Mouse (Mus musculus) brown adipose tissue, adult 24 weeks (tissue): ENCODE results near the gene Crim1. TPM values are rescaled to one million over a fixed set of nuclear protein-coding genes. Genes with fewer than 3 reads are reported as not detected.

Source experiments
- H3K27ac ChIP-seq: fragments of 200-500 bp; replicated peaks from 2 replicates; pipeline ENCODE4 v1.5.1; 2012; ENCODE audit warnings: low read depth, mild to moderate bottlenecking, low read length
- H3K4me1 ChIP-seq: fragments of 200-500 bp; 2 replicates; pipeline ENCODE4 v1.6.1; 2012; ENCODE audit warnings: low read length, mixed read lengths; ENCODE audit not compliant: control insufficient read depth, insufficient read depth, insufficient read length
- H3K4me3 ChIP-seq: fragments of 200-500 bp; 2 replicates; pipeline ENCODE4 v1.5.1; 2012; ENCODE audit warnings: low read depth, mild to moderate bottlenecking, low read length, moderate library complexity; ENCODE audit not compliant: insufficient read depth
- polyA plus RNA-seq: library from polyadenylated mRNA; stranded (reverse); fragments of >200 nt; gene quantifications from 2 replicates; pipeline ENCODE4 v1.2.4, GENCODE M21; 2012; ENCODE audit not compliant: missing spikeins, insufficient read depth, insufficient read length

The Crim1 gene
- polyA plus RNA-seq, 1 experiment: 6.8 TPM

DNA sequence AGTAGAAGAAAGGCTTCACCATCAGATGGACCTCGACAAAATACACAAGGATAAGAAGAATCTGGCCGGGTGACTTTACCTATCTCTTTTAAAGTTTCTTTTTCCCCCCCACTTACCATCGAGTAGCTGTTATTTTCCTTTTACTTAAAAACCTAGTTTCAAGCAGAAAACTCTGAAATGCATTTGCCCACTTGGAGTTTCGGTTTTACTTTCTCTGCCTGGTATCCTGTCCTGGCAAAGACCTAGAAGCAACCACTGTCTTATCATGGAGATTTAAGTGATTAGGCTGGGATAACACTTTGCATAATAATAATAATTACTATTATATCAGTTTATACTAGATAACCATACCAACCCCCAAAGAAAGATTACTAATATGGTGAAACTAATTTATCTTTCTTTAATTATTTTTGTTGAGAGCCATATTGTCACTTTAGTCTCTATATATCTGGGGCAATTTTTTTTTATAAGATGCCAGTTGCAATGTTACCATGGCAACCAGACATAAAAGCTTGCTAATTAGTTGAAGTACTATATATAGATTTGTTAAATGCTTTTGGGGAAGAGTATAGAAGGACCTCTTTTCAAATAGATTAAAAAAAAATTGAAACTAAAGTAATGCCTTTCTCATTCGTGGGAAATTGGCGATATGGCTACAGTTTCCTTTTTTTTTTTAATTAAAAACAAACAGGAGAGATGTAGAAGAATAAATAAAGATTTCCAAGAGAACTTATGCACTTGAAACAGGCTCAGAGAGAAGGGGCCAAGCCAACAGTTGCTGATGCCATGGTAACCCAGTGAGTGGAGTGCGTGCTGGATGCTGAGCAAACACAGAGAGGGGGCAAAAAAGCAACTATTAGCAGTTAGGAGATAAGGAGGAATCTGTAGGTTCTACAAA is 74.8 kb downstream of the Crim1 start:
- Histone ChIP-seq H3K4me3 (no peak overlapping the region), H3K27ac (no peak overlapping the region), H3K4me1 (peaks cover 25% of the 10 kb centered on the region)

DNA sequence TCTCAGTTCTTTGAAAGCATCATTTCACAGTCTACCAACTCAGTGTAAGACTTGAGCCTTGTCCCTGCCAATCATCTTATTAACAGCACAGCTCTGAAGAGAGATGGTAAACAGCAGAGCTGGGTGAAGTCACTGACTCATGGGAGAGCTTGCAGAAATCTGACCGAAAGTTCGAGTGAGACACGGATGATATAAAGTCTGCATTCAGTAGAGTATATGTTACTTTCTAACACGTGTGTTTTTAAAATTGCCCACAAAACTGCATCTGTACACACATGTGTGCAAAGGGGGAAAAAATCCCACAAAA is 75.4 kb downstream of the Crim1 start:
- no peak overlapping the region for H3K4me3 ChIP-seq
- no peak overlapping the region for H3K27ac ChIP-seq
- peaks cover 25% of the 10 kb centered on the region for H3K4me1 ChIP-seq

DNA sequence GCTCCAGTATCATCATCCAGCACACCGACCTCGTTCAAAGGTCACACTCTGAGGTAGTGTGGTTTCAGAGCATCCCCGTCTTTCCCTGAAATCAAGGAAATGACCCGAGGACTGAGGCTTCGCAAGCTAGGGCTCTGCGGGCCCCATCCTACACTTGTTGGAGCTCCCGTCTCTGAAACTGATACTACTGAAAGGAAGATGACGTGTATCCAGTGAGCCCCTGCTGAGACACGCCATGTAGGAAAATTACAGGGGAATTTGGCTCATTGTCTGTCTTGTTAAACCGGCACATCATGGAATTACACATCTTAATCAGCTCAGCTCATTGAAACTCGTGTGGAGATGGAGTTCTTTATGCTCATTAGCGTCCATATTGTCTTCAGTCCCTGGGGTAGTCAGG is 79.1 kb downstream of the Crim1 start:
- Histone ChIP-seq H3K4me1 (peaks cover 4% of the 10 kb centered on the region; the same call in 1 of the 2 replicates), H3K27ac (no peak overlapping the region), H3K4me3 (no peak overlapping the region)

DNA sequence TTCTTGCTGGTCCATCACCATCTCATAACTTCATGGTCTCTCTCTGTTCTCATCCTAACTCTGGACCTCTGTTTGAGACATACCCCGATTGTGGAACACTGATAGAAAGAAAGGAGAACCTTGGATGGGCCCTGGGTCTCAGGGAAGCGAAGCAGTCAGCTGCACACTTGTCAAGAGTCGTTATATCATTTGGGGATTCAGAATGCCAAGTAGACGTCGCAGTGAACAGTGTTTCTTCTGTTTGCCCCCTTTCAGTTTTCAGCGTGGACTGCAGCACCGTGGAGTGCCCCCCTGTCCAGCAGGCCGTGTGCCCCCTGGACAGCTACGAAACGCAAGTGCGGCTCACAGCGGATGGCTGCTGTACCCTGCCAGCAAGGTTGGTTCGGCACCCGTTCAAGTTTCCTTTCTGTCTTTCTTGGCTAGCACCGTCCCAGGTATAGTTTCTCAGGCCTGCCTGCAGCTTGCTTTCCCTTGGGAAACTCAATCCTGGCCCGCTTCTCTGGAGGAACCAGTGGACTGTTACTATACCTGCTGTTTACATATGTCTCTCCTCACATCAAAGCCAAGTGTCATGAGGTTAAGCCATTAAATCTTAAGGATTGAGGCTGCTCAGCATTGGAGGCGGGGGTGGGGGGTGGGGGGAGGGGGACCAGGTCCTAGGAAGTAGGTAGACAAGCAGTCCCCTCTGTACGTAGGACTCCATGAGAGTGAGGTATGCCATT is 81.1 kb downstream of the Crim1 start:
- H3K4me1 ChIP-seq: 0 out of 2 replicates have a peak, but pooled peaks cover 2% of the 10 kb centered on the region
- H3K4me3 ChIP-seq: no peak overlapping the region

DNA sequence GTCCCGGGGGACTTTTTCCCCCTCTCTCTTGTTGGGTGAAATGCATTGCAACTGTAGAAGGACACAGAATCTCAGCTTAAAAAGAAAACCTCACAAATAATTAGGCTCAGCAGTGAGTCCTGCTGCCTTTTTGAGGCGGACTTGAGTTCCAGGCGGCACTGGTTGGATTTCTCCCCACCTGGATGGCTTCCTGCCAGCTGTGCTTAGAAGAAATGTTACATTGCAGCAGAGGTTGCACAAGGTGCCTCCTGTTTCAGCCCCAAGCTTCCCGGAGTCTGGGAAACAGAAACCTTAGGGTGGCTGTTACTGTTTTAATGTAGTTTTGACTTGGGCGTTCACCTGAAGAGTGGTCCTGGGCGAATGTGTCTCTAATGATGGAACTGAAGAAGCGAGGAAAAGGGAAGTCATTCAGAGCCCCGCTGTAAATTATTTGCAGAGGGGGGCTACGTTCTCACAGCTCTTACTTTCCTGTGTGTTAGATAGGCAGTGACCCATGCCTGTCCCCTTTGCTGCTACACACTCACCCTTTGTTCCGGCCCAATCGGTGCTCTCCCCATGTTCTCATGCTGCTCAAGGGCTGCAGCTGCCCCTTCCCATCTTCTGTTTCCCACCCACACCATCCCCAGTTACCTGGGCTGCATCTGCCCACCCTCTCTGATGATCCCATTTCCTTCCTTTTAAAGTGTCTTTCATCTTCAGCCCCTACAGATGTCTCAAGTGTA is 83.4 kb downstream of the Crim1 start:
- no peak overlapping the region for H3K27ac ChIP-seq
- peaks cover 6% of the 10 kb centered on the region for H3K4me1 ChIP-seq
- H3K4me3 ChIP-seq: no peak overlapping the region

More for the DNA sequence above, 81.1 kb downstream of the Crim1 start:
- H3K27ac ChIP-seq: no peak overlapping the region

DNA sequence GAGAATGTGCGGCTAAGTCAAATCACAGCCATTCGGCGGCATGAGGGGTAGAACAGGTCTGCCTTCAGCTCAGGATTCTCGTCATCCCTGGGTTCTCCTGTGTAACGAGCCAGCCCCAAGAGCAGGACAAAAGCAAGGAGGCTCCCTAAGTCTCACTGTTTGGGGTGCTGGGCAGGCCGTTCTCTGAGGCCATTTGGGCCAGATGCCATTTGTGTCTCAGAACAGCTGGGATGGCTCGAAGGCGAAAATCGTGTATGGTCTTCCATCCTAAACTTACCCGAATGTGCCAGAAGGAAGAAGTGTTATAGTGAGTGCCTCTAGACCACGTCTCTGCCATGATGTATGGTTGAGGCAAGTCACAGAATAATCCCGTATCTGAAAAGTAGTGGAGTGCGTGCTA is 86.0 kb downstream of the Crim1 start:
- Histone ChIP-seq H3K27ac (no peak overlapping the region), H3K4me3 (no peak overlapping the region), H3K4me1 (peaks cover 8% of the 10 kb centered on the region)

DNA sequence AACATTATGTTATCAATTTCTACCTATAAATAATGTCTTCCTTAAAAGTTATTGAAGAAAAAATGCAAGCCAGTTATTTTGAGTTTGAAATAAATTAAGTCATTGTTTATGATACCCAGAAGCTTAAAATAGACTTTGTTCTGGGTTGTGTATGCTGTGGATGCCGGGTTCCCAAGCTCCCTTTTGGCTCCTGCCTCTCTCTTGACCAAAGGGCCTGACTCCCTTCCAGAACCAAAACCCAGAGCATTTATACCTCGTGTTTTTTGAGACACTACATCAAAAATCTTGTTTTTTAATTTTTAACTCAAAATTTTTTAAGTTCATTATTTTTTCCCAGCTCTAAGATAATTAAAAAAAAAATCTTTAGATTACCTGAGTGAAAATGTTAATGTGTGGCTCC is 87.3 kb downstream of the Crim1 start:
- Histone ChIP-seq H3K4me1 (peaks cover 11% of the 10 kb centered on the region), H3K4me3 (no peak overlapping the region), H3K27ac (no peak overlapping the region)

DNA sequence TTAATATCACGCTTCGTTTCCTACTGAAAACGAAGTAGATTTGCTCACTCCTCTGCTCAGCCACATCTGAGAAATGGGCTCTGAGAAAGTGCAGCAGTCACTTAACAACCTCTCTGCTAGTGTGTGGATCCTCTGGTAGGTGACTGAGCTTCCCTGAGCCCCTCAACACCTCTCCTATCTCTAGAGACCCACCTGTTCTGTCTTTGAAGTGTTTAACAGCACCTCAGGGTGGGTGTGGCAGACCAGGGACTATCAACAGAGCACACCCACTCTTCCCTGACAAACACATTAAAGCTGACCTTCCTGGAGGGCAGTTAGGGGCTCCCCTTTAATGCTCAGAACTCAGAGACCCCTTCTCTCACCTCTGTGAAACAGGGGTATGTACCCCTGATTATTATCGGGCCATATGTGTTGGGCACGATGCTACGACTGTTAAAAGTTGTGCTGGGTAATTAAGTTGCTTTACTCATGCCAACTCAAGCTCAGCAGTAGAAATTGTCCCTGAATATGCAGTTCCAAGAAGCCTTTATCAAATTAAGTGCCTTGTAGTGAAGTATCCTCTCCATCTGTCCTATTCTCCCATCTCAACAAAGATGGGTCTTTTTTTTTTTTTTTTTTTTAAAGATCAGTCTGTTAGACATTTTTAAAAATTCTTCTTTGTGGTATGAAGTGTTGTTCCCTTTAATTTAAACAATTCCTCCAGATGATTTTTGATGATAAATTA is 90.3 kb downstream of the Crim1 start:
- H3K4me1 ChIP-seq: peaks cover 11% of the 10 kb centered on the region
- no peak overlapping the region for H3K27ac ChIP-seq
- no peak overlapping the region for H3K4me3 ChIP-seq

DNA sequence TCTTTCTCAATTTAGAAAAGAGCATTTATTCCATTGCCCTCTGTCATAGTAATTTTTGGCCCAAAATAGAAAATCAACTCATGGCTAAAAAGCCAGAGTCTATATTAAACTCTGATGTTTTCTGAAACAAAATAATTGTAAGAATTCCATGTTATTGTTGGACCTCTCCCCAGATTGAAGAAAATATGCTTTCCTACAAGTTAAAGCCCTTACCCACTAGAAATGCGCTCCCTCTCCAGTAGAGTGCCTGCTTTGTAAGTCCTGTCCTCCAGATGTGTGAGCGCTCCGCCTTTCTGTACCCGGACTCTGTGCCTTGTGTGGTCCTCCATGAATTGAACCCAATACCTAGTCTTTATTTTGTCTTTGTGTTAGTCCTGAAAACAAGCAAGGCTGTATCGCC is 91.0 kb downstream of the Crim1 start:
- Histone ChIP-seq H3K4me3 (no peak overlapping the region), H3K27ac (no peak overlapping the region; the same call in 1 of the 2 replicates), H3K4me1 (peaks cover 11% of the 10 kb centered on the region)

DNA sequence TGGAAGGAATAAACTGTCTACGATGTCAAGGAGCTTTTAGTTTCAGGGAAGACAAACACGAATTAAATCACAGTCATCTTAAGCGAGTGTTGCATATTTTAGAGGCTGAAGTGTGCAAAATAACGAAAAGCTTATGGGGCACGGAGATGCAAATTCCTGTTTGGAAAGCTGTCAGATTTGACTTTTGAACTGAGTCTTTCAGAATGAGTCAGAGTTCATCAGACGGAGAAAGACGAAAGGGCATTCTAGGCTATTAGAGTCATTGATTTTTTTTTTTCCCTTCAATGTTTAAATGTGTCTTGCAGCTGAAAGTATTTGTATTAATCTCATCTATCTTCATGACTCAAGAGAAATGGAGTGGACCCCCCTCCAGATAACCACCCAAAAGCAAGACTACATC is 92.3 kb downstream of the Crim1 start:
- no peak overlapping the region for H3K27ac ChIP-seq
- H3K4me3 ChIP-seq: no peak overlapping the region
- H3K4me1 ChIP-seq: peaks cover 11% of the 10 kb centered on the region

DNA sequence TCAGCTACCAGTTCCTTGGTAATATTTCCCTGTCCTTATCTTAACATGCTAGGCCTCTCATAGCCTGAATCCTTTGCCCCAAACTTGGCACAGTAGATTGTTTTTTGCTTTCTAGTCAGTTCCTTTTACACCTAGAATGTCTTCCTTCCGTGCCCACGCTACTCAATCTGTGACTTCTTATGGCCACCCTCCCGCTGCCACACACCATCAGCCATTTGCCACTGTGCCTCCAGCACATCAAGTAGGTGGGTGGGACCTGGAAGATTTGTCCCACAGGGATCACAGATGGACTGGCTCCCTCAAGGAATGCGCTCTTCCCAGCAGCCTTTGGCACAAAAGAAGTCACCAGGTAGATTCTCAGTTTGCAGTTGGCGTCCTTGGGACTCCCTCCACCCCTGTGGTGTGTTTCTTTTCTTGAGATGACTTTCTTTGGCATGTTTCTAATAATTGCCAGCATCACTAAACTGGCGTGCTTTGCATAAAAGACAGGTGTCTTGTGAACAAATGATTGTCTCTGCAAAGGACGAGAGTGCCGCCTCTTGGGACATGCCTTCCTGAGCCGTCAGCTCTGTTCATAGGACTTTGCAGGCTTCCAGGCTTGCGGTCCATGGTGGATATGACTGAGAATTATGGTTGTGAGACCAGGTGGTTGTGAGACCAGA is 92.9 kb downstream of the Crim1 start:
- Histone ChIP-seq H3K4me3 (no peak overlapping the region), H3K27ac (no peak overlapping the region), H3K4me1 (peaks cover 8% of the 10 kb centered on the region)

DNA sequence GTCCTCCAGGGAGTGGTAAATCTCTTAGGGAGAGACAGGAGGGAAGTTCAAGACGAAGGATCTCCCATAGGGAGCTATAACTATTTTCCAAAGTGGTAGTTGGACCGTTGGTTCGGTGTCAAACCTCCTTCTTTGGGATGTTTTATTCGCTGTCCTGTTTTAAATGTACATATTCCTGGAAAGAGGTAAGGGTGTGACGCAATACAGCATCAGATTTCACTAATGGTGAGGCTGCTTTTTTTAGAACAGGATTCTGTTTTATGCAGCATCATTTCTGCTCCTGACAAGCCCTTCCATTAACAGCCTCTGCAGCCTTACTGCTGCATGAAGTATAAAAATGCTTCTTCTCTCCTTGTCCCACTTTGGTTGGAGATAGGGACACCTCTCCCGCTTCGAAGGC is 95.9 kb downstream of the Crim1 start:
- no peak overlapping the region for H3K4me3 ChIP-seq
- H3K4me1 ChIP-seq: peaks cover 8% of the 10 kb centered on the region
- no peak overlapping the region for H3K27ac ChIP-seq

DNA sequence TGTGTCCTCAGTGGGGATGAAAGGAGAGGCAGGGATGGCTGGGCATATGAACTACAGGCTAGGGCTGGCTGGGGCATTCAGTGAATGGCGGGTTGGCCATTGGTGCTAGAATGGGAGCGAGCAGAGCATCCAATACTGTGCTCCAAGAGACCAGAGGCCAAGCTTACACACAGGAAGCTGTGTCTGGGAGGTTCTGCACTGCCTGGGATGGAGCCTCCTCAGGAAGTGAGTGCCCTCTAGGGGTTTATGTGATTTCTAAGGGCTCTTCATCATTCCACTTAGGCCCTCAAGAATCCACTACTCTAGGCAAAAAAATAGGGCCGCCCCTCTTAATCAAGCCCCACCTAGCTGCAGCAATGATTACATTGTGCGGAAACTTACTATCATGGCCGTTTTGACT is 98.1 kb downstream of the Crim1 start:
- Histone ChIP-seq H3K27ac (no peak overlapping the region), H3K4me3 (no peak overlapping the region), H3K4me1 (peaks cover 6% of the 10 kb centered on the region; the same call in 1 of the 2 replicates)

DNA sequence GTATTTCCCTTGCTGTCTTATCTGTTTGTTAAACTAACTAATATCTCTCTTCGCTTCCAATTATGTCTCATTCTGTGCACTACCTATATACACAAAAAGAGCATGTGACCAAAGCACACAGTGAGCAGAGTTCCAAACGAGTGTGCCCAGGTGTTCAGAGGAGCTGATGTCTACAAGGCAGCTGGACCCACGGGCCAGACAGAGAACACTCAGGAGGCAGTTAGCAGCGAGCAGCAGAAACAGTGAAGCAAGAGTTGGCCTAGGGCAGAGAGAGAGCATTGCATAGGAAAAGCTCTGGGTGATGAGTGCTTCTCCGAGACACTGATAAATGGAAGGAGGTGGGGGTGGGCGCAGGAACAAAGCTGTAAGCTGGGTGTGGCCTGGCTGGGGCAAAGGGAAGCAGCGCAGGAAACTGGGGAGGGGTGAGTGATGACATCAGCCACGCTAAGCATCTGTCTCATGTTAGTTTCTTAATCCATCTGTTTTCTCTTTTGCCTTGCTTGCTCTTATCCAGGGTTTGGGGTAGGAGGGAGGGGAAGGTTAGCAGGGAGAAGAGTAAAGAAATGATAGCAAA is 99.0 kb downstream of the Crim1 start:
- Histone ChIP-seq H3K27ac (no peak overlapping the region), H3K4me1 (peaks cover 6% of the 10 kb centered on the region; the same call in 1 of the 2 replicates)

More for the DNA sequence above, 99.0 kb downstream of the Crim1 start:
- H3K4me3 ChIP-seq: no peak overlapping the region
